Mouse (Mus musculus) liver, postnatal 0 days (tissue): ENCODE measurements at regions not wholly inside any gene's neighbourhood (a gene's known extent, or its start where the extent isn't known, plus 50 kb on each side); places are given as distances from the start of the nearest gene placed in this dataset.

Experiments used
- CTCF ChIP-seq: sonication (generic); IDR thresholded peaks from 2 replicates; pipeline ENCODE4 v1.5.1; 2016; ENCODE audit warnings: antibody characterized with exemption, low read depth
- EP300 ChIP-seq: IDR thresholded peaks from 2 replicates; pipeline ENCODE4 v1.6.1; 2016; ENCODE audit warnings: antibody characterized with exemption, low read depth, mild to moderate bottlenecking

- no peak for TF ChIP-seq CTCF
- TF ChIP-seq EP300 = no peak
Measured at GRCm38 (mm10) chr3:35465956-35466355, 287.9 kb upstream of the Atp11b start.
